Mouse (Mus musculus) lung, adult 2 months (tissue): Measurements from ENCODE around the gene Arhgap10.

ENCODE experiments used
- CTCF ChIP-seq: fragments of 200-500 bp; IDR thresholded peaks from 2 replicates; pipeline ENCODE4 v1.5.1; 2011; ENCODE audit warnings: mild to moderate bottlenecking, low read length, control low read depth; ENCODE audit not compliant: insufficient read depth
- POLR2A ChIP-seq: fragments of 200-500 bp; IDR thresholded peaks from 2 replicates; pipeline ENCODE4 v1.6.1; 2011; ENCODE audit warnings: low read depth, mild to moderate bottlenecking, control low read depth, low read length, borderline replicate concordance; ENCODE audit errors: extremely low read depth

DNA sequence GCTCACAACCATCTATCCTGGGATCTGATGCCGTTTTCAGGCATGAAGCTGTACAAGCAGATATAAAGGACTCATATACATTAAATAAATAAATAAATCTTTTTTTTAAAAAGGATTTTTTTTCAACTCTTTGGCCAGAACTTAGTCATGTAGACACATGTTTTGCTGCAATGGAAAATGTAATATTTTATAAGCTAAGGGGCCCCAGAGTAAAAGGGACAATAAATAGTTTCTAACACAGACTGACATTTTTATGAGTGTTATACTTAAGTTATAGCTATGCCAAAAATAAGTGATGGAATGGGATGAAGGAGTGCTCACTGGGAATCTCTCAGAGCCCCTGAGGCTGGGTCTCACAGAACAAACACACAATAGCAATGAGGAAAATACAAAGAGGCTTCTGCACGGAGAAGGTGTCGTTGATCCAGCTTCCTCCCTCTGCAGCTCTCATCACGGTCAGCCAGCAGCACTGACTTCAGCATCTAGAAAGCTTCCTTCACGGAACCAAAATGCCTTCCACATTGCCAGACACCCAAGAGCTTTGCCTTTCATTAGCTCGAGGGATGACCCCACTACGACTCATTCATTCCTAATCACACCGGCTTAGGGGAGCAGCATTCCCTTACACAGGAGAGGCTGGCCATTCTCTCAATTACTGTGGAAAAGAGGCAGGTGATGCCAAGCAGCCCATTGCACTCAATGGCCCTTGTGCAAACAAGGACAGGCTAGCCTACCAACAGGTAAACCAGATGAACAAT, 3.5 kb upstream of the Arhgap10 start:
- TF ChIP-seq CTCF = no peak
- TF ChIP-seq POLR2A = no peak
